Mouse (Mus musculus) c-Kit-positive CD71-negative TER-119-negative erythroid progenitor cells, embryonic 14.5 days (primary cell): Measurements from ENCODE around the gene Cped1.
"Not testable (repeated sequence)": the region's sequence is repeated elsewhere in the genome, so short reads cannot be mapped to it uniquely, and the experiment has no call there.

ENCODE experiments used
- DNase-seq: peaks from one replicate; pipeline ENCODE4 v3.0.0-alpha.2; 2013; ENCODE audit warnings: low read depth

Gene Cped1

DNA sequence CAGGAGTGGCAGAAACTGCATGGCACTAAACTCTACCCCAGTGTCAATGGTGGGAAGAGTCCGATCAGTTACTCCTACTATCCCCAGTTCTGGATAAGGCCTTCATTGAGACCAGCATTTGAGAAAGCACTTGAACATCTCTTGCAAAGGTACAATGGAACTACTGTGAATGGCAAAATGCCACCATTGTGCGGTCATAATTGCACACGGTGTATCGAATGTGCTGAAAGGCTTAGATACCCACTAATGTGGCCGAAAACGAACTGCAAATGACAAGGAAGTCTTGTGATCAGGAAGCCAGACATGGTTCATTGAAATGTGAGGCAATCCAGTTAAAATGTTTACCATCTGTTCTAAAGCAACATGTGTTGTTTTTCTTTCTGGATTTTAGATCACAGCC lies 247.8 kb downstream of the Cped1 start:
- DNase-seq = no peak

DNA sequence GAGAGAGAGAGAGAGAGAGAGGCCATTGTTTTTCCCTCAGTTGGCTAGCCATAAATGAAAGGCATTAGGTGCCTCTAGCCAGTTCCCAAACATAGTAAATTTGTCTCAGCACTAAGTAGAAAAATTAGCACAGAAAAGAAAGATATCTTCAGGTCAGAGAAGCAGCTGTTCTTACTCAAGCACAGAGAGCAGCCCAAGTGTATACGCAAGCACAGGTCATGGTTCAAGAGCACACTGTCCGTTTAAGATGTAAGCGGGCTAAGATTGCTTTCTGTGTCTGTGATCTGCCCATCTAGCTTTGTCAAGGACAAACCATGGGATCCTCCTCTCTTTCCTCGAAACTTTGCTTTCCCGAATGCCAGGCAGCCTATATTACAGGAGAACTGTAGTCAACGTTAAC lies 249.4 kb downstream of the Cped1 start:
- DNase-seq = no peak

DNA sequence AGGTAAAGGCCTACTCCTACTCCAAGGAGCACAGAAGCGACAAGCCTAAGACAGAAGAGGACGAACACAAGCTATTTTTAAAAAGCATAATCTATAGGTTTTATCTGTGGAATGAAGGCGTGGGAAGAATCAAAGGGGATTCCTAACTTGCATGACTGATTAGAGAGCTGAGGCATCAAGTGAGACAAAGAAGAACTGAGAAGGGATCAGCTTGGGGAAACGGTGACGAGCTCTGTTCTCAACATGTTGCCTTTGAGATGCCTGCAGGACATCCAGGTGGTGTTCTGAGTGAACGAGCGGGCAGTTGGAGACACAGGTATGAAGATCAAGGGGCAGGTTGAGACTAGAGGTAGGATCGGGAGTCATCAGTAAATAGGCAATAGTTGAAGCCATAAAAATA lies 257.6 kb downstream of the Cped1 start:
- no peak for DNase-seq

- no peak for DNase-seq
Measured at GRCm38 (mm10) chr6:22246696-22247095, 261.0 kb downstream of the Cped1 start.

DNA sequence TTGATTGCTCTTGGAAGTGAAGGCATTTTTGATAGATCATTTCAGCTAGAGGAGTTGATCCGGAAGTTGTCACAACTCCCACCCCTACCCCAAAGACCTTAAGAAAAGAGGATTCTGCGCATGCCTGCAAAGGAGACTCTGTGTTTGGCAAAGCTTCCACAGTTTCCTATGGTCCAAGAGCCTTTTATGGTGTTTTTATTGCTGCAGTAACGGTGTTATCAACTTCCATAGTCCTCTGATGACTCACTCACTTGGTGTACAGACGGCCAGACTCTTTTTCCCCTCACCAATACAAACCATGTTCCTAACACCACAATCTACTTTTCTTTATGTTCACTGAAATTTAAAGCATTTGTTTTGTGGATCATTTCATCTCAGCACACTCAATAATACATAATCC lies 273.1 kb downstream of the Cped1 start:
- no peak for DNase-seq

DNA sequence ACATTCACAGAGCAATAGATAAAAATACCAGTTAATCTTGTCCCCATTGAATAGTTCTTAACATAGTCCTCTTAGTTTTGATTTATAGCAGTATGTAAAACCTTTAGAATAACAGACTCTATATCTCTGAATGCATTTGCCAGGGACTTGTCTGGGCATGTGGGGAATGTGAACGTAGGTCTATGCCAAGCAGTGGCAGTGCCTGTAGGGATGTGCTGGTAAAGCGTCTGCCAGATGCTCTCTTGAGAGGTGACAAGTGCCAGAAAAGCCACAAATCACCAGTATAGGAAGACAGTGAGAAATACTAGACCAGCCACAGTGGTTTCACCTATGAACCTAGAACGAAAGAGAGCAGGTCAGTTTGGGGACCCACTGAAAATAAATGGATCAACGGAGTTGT lies 276.8 kb downstream of the Cped1 start:
- DNase-seq = no peak

DNA sequence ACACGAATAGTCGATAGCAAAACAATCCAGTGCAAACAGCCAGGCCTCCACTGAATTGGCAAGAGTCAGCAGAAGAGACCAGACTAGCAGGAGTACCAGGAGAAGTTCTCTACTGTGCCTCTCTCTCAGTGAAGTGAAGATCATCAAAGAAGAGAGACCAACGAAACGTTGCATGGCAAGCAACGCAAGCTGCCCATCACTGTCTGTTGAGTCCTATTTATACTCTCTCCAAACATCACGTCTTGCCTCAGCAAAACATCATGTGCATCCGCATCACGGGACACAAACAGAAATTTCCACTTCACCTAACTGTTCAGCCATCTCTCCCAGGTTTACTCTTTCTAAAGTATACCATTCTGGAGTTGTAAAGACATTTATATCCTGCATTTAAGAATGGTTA lies 278.4 kb downstream of the Cped1 start:
- not testable (repeated sequence) for DNase-seq

DNA sequence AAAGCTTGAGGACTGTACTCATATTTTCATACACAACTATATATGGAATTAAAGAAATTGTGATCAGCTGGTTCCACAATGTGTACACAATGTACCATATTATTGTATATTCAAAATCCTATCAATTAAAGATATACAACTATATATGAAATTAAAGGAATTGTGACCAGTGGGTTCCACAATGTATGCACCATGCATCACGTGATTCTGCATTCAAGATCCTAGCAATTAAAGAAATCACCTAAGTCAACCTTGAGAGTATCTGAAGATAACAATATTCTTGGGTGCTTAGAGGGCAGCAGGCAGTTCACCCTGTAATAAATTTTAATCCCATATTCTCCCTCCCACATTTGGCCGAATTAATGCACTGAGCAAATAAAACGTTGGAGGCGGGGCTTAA lies 280.3 kb downstream of the Cped1 start:
- no peak for DNase-seq

DNA sequence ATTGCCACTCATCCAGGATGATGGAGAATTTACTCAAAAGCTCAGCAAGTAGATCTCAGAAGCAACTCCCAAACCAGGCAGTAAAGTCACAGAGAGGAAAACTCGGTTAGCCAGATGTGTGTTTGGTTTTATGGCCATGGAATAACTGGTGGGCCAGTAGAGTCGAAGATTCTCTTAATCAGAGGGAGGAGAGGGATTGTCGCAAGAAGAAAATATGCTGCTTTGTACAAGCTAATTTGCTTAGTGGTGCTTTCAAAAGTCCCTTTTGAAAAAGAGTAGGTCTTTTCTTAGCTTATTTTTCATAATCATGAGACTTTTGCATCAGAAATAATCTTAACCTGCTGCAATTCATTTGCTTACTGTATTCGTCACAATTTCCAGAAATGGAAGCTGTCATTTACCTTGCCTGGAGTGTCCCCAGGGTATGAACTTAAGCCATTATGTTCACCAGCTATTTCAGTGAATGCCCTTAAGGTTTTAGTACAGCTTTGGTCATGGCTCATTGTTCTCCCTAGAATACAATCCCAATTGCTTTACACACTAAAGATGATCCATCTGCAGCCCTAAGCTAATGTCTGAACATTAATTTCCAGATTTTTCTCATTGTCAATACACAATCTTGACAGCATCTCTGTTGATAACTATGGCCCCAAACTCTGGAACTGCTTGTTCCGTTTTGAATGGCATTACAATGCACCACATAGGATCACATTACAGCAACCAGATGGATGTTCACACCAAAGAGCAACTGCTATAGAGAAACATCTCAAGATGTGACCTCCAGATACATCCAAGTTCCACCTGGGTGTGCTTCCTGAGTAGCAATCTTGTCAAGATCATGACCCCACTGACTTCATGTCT lies 282.3 kb downstream of the Cped1 start:
- no peak for DNase-seq

- DNase-seq = no peak
Measured at GRCm38 (mm10) chr6:22268677-22269076, 283.0 kb downstream of the Cped1 start.

GRCm38 (mm10) chr6:22269840-22270521 lies 284.3 kb downstream of the Cped1 start:
- DNase-seq = no peak

DNA sequence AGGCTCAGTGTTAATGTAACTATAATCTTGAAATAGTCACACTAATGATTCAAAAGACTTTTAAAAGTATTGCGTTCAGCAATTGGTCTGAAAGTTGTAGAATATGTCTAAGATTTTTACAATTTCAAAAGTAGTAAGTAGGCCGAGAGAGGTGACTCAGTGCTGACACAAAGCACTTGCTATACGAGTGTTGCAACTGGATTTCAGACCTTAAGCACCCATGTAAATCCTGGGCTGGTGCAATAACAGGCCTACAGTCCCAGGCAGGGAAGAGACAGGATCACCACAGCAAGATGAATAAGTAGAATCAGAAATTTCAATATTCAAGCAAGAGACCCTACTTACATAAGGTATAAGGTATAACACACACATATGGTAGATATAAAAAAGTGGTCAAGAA lies 292.2 kb downstream of the Cped1 start:
- no peak for DNase-seq

DNA sequence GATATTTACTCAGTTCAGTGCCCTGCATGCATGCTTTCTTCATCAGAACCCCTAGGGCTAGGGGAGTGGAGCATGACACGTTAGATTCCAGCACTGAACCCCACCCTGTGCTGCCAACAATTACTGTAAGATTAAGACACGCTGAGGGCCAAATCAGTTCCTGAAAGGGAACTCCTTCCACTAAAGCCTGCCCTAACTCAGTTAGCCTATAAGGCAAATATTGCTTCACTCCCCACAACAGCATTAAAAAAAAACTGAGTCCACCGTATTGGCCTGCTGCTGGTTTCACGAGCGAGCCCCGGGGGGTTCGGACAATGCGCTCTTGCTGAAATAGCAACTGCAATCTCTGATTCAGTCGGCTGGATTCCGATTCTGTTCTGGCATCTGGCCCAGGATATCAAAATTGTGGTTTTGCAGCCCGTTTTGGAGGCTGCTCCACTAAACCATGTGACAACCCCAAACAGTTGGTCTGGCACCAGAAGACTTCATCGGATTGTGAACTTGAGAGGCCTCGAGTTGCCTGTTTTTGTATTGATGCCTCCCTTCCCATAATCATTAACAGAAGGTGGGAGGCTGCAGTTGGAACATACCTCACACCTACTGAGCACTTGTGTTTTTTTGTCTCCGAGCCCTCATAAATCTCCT lies 294.6 kb downstream of the Cped1 start:
- DNase-seq = no peak

GRCm38 (mm10) chr6:22282405-22282804 lies 296.7 kb downstream of the Cped1 start:
- DNase-seq = no peak

DNA sequence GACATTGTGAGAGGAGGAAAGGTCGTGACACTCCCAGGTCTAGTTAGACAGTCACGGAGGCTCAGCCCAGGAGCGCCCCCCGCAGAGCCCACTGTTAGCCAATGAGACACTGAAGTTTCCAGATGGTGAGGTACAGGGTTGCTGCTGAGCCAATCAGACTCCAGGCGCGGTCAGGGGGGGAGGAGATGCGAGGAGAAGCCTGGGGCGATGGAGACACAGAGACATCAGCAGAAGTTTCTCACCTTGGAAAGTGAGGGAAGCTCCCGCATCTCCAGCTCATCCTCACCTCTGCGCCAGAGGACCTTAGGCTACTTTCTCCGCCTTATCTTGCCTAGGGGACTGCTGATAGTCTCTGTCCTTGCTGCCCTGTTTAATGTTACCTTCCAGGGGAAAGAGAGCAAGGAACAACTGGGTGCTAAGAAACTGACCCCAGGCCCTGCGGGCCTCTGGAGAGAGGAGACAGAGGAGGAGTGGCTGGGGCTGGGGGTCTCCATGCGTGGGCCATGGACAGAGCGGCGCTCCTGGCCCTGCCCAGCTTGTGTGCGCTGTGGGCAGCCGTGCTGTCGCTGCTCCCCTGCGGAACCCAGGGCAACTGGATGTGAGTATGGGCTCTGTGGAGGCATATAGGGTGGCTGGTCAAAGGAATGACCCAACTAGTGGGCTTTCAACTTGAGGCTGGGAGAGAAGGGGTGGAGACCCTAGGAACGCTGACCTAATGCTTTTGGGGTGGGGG lies 302.5 kb downstream of the Cped1 start, which contains the start of gene Wnt16:
TSS of gene Wnt16 (plus strand) at position 224 of the 733 bp plus-strand sequence.
- DNase-seq = no peak

GRCm38 (mm10) chr6:22288737-22289460 lies 303.2 kb downstream of the Cped1 start:
- no peak for DNase-seq

GRCm38 (mm10) chr6:22289461-22290021 lies 303.8 kb downstream of the Cped1 start:
- DNase-seq = no peak

GRCm38 (mm10) chr6:22290790-22291189 lies 305.1 kb downstream of the Cped1 start:
- no peak for DNase-seq

DNA sequence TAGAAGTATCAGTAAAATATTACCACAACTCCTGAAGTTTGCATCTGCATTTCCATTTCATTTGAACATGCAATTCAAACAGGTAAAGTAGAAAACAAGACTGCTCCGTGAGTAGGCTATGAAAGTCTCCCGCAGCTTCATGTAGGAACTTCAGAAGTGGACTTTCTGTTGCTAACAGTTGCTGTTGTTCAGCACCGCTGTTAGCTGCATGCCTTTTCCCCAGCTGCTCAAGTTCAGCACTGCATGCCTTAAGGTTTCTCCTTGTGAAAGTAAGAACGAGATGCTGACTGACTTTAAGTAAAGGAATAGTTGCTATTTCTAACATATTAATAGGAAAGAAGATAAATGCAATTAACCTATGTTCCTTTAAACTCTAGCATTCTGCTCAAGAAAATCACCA lies 306.3 kb downstream of the Cped1 start:
- no peak for DNase-seq

DNA sequence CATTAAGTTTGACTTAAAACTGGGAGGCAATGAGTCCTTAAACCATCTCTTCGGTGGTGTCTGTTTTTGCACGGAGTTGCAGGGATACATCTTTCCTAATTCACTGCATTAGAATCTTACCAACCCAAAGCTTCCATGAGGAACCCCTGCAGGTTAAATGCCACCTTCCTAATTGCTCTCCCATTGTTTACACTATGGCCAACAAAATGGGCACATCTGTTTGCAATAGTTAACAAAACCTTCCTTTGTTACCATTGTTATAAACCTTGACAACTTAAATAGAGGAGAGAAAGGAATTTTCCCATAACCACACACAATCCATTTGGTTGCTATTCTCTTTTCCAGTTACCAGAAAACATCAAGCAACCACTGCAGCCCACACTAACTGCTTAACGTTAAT lies 308.2 kb downstream of the Cped1 start:
- no peak for DNase-seq

GRCm38 (mm10) chr6:22297028-22297427 lies 311.3 kb downstream of the Cped1 start:
- DNase-seq = no peak
